Mouse (Mus musculus): ENCODE measurements at regions not wholly inside any gene's neighbourhood (a gene's known extent, or its start where the extent isn't known, plus 50 kb on each side); places are given as distances from the start of the nearest gene placed in this dataset.

- DNase-seq (ENCODE audit: low spot score) = no peak
Observed at GRCm38 (mm10) chr9:43627558-43627957, 116.2 kb upstream of the Nectin1 start.

GRCm38 (mm10) chr9:43628786-43629185, 115.0 kb upstream of the Nectin1 start:
- DNase-seq (ENCODE audit: low spot score) = no peak

- no peak for DNase-seq (ENCODE audit: low spot score)
Observed at GRCm38 (mm10) chr9:43636372-43636965, 107.3 kb upstream of the Nectin1 start.

- DNase-seq (ENCODE audit: low spot score) = no peak
Observed at GRCm38 (mm10) chr9:43658186-43658585, 85.6 kb upstream of the Nectin1 start.

GRCm38 (mm10) chr9:43659237-43659636, 84.5 kb upstream of the Nectin1 start:
- no peak for DNase-seq (ENCODE audit: low spot score)

- DNase-seq (ENCODE audit: low spot score) = no peak
Observed at GRCm38 (mm10) chr9:43660151-43660550, 83.6 kb upstream of the Nectin1 start.

GRCm38 (mm10) chr9:43660896-43661563, 82.8 kb upstream of the Nectin1 start:
- DNase-seq (ENCODE audit: low spot score) = no peak

GRCm38 (mm10) chr9:43661646-43662045, 82.1 kb upstream of the Nectin1 start:
- DNase-seq (ENCODE audit: low spot score) = no peak

- DNase-seq (ENCODE audit: low spot score) = no peak
Observed at GRCm38 (mm10) chr9:43667386-43667785, 76.4 kb upstream of the Nectin1 start.

GRCm38 (mm10) chr9:43667974-43668373, 75.8 kb upstream of the Nectin1 start:
- no peak for DNase-seq (ENCODE audit: low spot score)

- DNase-seq (ENCODE audit: low spot score) = no peak
Observed at GRCm38 (mm10) chr9:43668731-43669130, 75.1 kb upstream of the Nectin1 start.

GRCm38 (mm10) chr9:43670563-43670962, 73.2 kb upstream of the Nectin1 start:
- no peak for DNase-seq (ENCODE audit: low spot score)

GRCm38 (mm10) chr9:43673171-43673680, 70.6 kb upstream of the Nectin1 start:
- no peak for DNase-seq (ENCODE audit: low spot score)

- no peak for DNase-seq (ENCODE audit: low spot score)
Observed at GRCm38 (mm10) chr9:43674321-43674720, 69.5 kb upstream of the Nectin1 start.

GRCm38 (mm10) chr9:43676011-43676410, 67.8 kb upstream of the Nectin1 start:
- DNase-seq (ENCODE audit: low spot score) = peak; percentile 4

- DNase-seq (ENCODE audit: low spot score) = no peak
Observed at GRCm38 (mm10) chr9:43679331-43679730, 64.5 kb upstream of the Nectin1 start.

- DNase-seq (ENCODE audit: low spot score) = no peak
Observed at GRCm38 (mm10) chr9:43681317-43681716, 62.5 kb upstream of the Nectin1 start.

GRCm38 (mm10) chr9:43682102-43682501, 61.7 kb upstream of the Nectin1 start:
- no peak for DNase-seq (ENCODE audit: low spot score)

GRCm38 (mm10) chr9:43684596-43684995, 59.2 kb upstream of the Nectin1 start:
- DNase-seq (ENCODE audit: low spot score) = no peak

- no peak for DNase-seq (ENCODE audit: low spot score)
Observed at GRCm38 (mm10) chr9:43692015-43692414, 51.8 kb upstream of the Nectin1 start.

- DNase-seq (ENCODE audit: low spot score) = no peak
Observed at GRCm38 (mm10) chr9:43692538-43692937, 51.2 kb upstream of the Nectin1 start.
